Comparison of ENCODE assay signal across 9 mouse cellular contexts in genomic region chr5:76040454-76041203, GRCm38 (mm10).
DNase-seq lines count a peak whose midpoint lies in the region; ATAC-seq lines count a peak whose summit lies in the region.
"Had no signal": no experiment of that assay in that cellular context is flagged by ENCODE, and none has a peak within 500 bp of the region (broad histone marks: within the 10 kb centered on the region; RNA-seq: fewer than 3 reads in every experiment).

No protein-coding gene starts in this region.

- H3K9me3 ChIP-seq in liver, embryonic 12.5 days (replicated peaks): no peaks in the 10 kb centered on the region
- no peaks in the 10 kb centered on the region for H3K9me3 ChIP-seq in heart, embryonic 15.5 days (replicated peaks)
- H3K9me3 ChIP-seq: embryonic facial prominence, embryonic 13.5 days had no signal

- H3K27ac ChIP-seq in liver, embryonic 12.5 days: no peak overlapping the region
- peak overlapping the region; percentile 57 for H3K27ac ChIP-seq in heart, embryonic 15.5 days
- H3K27ac ChIP-seq: embryonic facial prominence, embryonic 13.5 days; limb, embryonic 13.5 days had no signal

- 41% methylated on average over 10 of the region's 10 CpGs for WGBS in liver, embryonic 12.5 days (ENCODE audit: insufficient replicate concordance)
- WGBS in heart, embryonic 15.5 days: 57% methylated on average over 10 of the region's 10 CpGs

- no peak overlapping the region for H3K4me3 ChIP-seq in liver, embryonic 12.5 days
- no peak overlapping the region for H3K4me3 ChIP-seq in heart, embryonic 15.5 days
- H3K4me3 ChIP-seq: embryonic facial prominence, embryonic 13.5 days; limb, embryonic 13.5 days had no signal

- H3K27me3 ChIP-seq in liver, embryonic 12.5 days (replicated peaks): no peaks in the 10 kb centered on the region
- no peaks in the 10 kb centered on the region for H3K27me3 ChIP-seq in heart, embryonic 15.5 days
- H3K27me3 ChIP-seq: embryonic facial prominence, embryonic 13.5 days; limb, embryonic 13.5 days had no signal

- H3K4me2 ChIP-seq in liver, embryonic 12.5 days: no peak overlapping the region
- no peak overlapping the region for H3K4me2 ChIP-seq in heart, embryonic 15.5 days
- H3K4me2 ChIP-seq: embryonic facial prominence, embryonic 13.5 days; limb, embryonic 13.5 days had no signal

- no peak overlapping the region for H3K9ac ChIP-seq in liver, embryonic 12.5 days
- no peak overlapping the region for H3K9ac ChIP-seq in heart, embryonic 15.5 days
- H3K9ac ChIP-seq: embryonic facial prominence, embryonic 13.5 days; limb, embryonic 13.5 days had no signal

- ATAC-seq in liver, embryonic 12.5 days: no peak
- ATAC-seq in heart, embryonic 15.5 days (replicated peaks; ENCODE audit: insufficient number of reproducible peaks, insufficient read depth, low FRiP score, low read depth): no peak

- no peaks in the 10 kb centered on the region for H3K4me1 ChIP-seq in liver, embryonic 12.5 days
- no peaks in the 10 kb centered on the region for H3K4me1 ChIP-seq in heart, embryonic 15.5 days (replicated peaks)

- DNase-seq in liver (peak; percentile 52), adipocyte (ENCODE audit: low spot score) (peak; percentile 16)
- peak; percentile 61 for DNase-seq in lung, postnatal 10 days
- DNase-seq in spleen, postnatal 36 days (ENCODE audit: low spot score in 2 of 2): no peak
- no peak for DNase-seq in cerebellum, adult 8-10 months

- H3K36me3 ChIP-seq in liver, embryonic 12.5 days: no peaks in the 10 kb centered on the region
- no peaks in the 10 kb centered on the region for H3K36me3 ChIP-seq in heart, embryonic 15.5 days
- H3K36me3 ChIP-seq: embryonic facial prominence, embryonic 13.5 days; limb, embryonic 13.5 days had no signal

Comparison
In these comparisons a context has a peak if more than half of its experiments do, and no peak if none do; other contexts are left out.
1. DNase-seq: peak in liver (single experiment), adipocyte (single experiment) and lung, postnatal 10 days (single experiment); none in spleen, postnatal 36 days (0 of 2) and cerebellum, adult 8-10 months (single experiment).